Mouse (Mus musculus) kidney, adult 18-20 months (tissue): ENCODE measurements at regions not wholly inside any gene's neighbourhood (a gene's known extent, or its start where the extent isn't known, plus 50 kb on each side); places are given as distances from the start of the nearest gene placed in this dataset.

Source experiments
- DNase-seq: peaks from one replicate; pipeline ENCODE4 v3.0.0; 2021

GRCm38 (mm10) chr9:51523471-51523870 lies 194.8 kb upstream of the 1810046K07Rik start:
- DNase-seq = no peak

GRCm38 (mm10) chr9:51525906-51526305 lies 197.2 kb upstream of the 1810046K07Rik start:
- DNase-seq = no peak

GRCm38 (mm10) chr9:51538894-51539293 lies 210.2 kb upstream of the 1810046K07Rik start:
- no peak for DNase-seq

- no peak for DNase-seq
Measured at GRCm38 (mm10) chr9:51541940-51542339, 213.2 kb upstream of the 1810046K07Rik start.

GRCm38 (mm10) chr9:51572040-51572439 lies 193.1 kb upstream of the Arhgap20 start:
- no peak for DNase-seq

- no peak for DNase-seq
Measured at GRCm38 (mm10) chr9:51581601-51582000, 183.5 kb upstream of the Arhgap20 start.

GRCm38 (mm10) chr9:51593707-51594106 lies 171.4 kb upstream of the Arhgap20 start:
- DNase-seq = no peak

- no peak for DNase-seq
Measured at GRCm38 (mm10) chr9:51598706-51599105, 166.4 kb upstream of the Arhgap20 start.

- DNase-seq = no peak
Measured at GRCm38 (mm10) chr9:51608158-51608557, 157.0 kb upstream of the Arhgap20 start.

GRCm38 (mm10) chr9:51608697-51609456 lies 156.3 kb upstream of the Arhgap20 start:
- DNase-seq = no peak

- no peak for DNase-seq
Measured at GRCm38 (mm10) chr9:51626156-51626555, 139.0 kb upstream of the Arhgap20 start.

GRCm38 (mm10) chr9:51636097-51636496 lies 129.0 kb upstream of the Arhgap20 start:
- no peak for DNase-seq

- DNase-seq = no peak
Measured at GRCm38 (mm10) chr9:51636559-51637127, 128.5 kb upstream of the Arhgap20 start.

GRCm38 (mm10) chr9:51637131-51637920 lies 127.8 kb upstream of the Arhgap20 start:
- DNase-seq = no peak

GRCm38 (mm10) chr9:51641706-51642105 lies 123.4 kb upstream of the Arhgap20 start:
- no peak for DNase-seq

GRCm38 (mm10) chr9:51645426-51645825 lies 119.7 kb upstream of the Arhgap20 start:
- DNase-seq = no peak

GRCm38 (mm10) chr9:51653376-51654292 lies 111.5 kb upstream of the Arhgap20 start:
- DNase-seq = no peak

GRCm38 (mm10) chr9:51654645-51655044 lies 110.5 kb upstream of the Arhgap20 start:
- DNase-seq = no peak

- DNase-seq = no peak
Measured at GRCm38 (mm10) chr9:51657796-51658195, 107.3 kb upstream of the Arhgap20 start.

- DNase-seq = no peak
Measured at GRCm38 (mm10) chr9:51660908-51661874, 103.9 kb upstream of the Arhgap20 start.

- DNase-seq = no peak
Measured at GRCm38 (mm10) chr9:51661911-51662310, 103.2 kb upstream of the Arhgap20 start.
